Comparison of ENCODE assay signal across 8 mouse cellular contexts in the genomic region with DNA sequence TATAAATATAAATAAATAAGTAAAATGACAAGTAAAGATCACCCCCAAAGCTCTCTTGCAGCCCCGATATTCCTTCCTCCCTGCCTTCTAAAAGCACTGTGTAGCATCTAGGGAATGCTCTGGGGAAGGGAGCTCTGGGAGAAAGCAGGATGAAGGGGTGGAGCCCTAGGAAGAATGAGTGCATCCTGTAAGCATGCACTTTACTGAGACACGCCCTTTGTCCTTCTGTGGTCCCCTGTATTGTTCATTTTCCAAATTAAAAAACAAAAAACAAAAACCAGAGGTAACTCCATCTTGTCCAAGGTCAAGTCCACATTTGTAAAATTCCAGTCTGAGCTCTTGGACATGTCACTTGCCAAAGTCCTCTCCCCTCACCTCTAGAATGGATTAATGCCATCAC. TPM values are rescaled to one million over a fixed set of nuclear protein-coding genes. Genes with fewer than 3 reads are reported as not detected.
DNase-seq lines count a peak whose midpoint lies in the region; ATAC-seq and TF ChIP-seq lines count a peak whose summit lies in the region.

No protein-coding gene starts in this region.

- ATAC-seq in kidney, embryonic 14.5 days (ENCODE audit: low FRiP score, low TSS enrichment), result no peak
- ATAC-seq in hindbrain, embryonic 16.5 days, result no peak
- no peak for ATAC-seq in midbrain, embryonic 16.5 days

- H3K36me3 ChIP-seq in kidney, embryonic 14.5 days (ENCODE audit: control insufficient read depth, insufficient read depth, low read length), result peaks cover 39% of the 10 kb centered on the region
- H3K36me3 ChIP-seq in hindbrain, embryonic 16.5 days (ENCODE audit: control insufficient read depth, insufficient read depth, low read length), result peaks cover 30% of the 10 kb centered on the region
- peaks cover 20% of the 10 kb centered on the region for H3K36me3 ChIP-seq in midbrain, embryonic 16.5 days (ENCODE audit: control insufficient read depth, insufficient read depth, low read length)

- peak overlapping the region; percentile 88; the same call in 1 of the 2 replicates for H3K9ac ChIP-seq in kidney, embryonic 14.5 days (ENCODE audit: low read depth, low read length)
- H3K9ac ChIP-seq in hindbrain, embryonic 16.5 days (ENCODE audit: low read depth, low read length), result peak overlapping the region; percentile 90
- H3K9ac ChIP-seq in midbrain, embryonic 16.5 days (ENCODE audit: low read depth, low read length), result peak overlapping the region; percentile 71

- intact Hi-C loops in left cerebral cortex, postnatal 14 days (cut with DNase I), result loop anchor here (5.0 kb wide), 1 partner anchor 38 kb away; no protein-coding TSS in a partner anchor

- H3K4me2 ChIP-seq in kidney, embryonic 14.5 days (replicated peaks; ENCODE audit: low read depth, low read length), result peak overlapping the region; percentile 90
- peak overlapping the region; percentile 79 for H3K4me2 ChIP-seq in hindbrain, embryonic 16.5 days (ENCODE audit: low read length)
- H3K4me2 ChIP-seq in midbrain, embryonic 16.5 days (ENCODE audit: low read length), result peak overlapping the region; percentile 92

- no peaks in the 10 kb centered on the region for H3K27me3 ChIP-seq in kidney, embryonic 14.5 days (ENCODE audit: control insufficient read depth, insufficient read depth, low read length)
- H3K27me3 ChIP-seq in hindbrain, embryonic 16.5 days (replicated peaks; ENCODE audit: control insufficient read depth, insufficient read depth, low read length), result no peaks in the 10 kb centered on the region
- H3K27me3 ChIP-seq in midbrain, embryonic 16.5 days (ENCODE audit: control insufficient read depth, insufficient read depth, low read depth, low read length), result no peaks in the 10 kb centered on the region

- TF ChIP-seq CTCF in bone marrow macrophage, adult 2 months (IDR thresholded peaks at IDR 0.05; ENCODE audit: low read depth, low read length), result no peak

- peak overlapping the region; percentile 78 for H3K4me3 ChIP-seq in kidney, embryonic 14.5 days (ENCODE audit: low read length)
- H3K4me3 ChIP-seq in bone marrow macrophage, adult 2 months (ENCODE audit: insufficient read depth, low read length), result peak overlapping the region; percentile 91
- H3K4me3 ChIP-seq in hindbrain, embryonic 16.5 days (ENCODE audit: low read length), result peak overlapping the region; percentile 91
- peak overlapping the region; percentile 87 for H3K4me3 ChIP-seq in midbrain, embryonic 16.5 days (ENCODE audit: low read depth, low read length)

- WGBS in kidney, embryonic 14.5 days, result 79% methylated on average over 2 of the region's 2 CpGs
- WGBS in hindbrain, embryonic 16.5 days, result 69% methylated on average over 2 of the region's 2 CpGs
- 66% methylated on average over 2 of the region's 2 CpGs for WGBS in midbrain, embryonic 16.5 days

- H3K27ac ChIP-seq in kidney, embryonic 14.5 days (ENCODE audit: low read depth, low read length), result no peak overlapping the region
- peak overlapping the region; percentile 97 for H3K27ac ChIP-seq in bone marrow macrophage, adult 2 months (ENCODE audit: insufficient read depth, low read depth, low read length)
- H3K27ac ChIP-seq in hindbrain, embryonic 16.5 days (ENCODE audit: low read depth, low read length), result no peak overlapping the region
- H3K27ac ChIP-seq in midbrain, embryonic 16.5 days (ENCODE audit: low read length), result peak overlapping the region; percentile 89; the same call in 1 of the 2 replicates

- no peaks in the 10 kb centered on the region for H3K9me3 ChIP-seq in kidney, embryonic 14.5 days (ENCODE audit: control insufficient read depth, low read length)
- H3K9me3 ChIP-seq in hindbrain, embryonic 16.5 days (ENCODE audit: control insufficient read depth, low read length), result no peaks in the 10 kb centered on the region
- H3K9me3 ChIP-seq in midbrain, embryonic 16.5 days (replicated peaks; ENCODE audit: control insufficient read depth, low read length, poor library complexity, severe bottlenecking), result no peaks in the 10 kb centered on the region

- H3K4me1 ChIP-seq in kidney, embryonic 14.5 days (ENCODE audit: control insufficient read depth, insufficient read depth, low read length), result peaks cover 17% of the 10 kb centered on the region; the same call in 1 of the 2 replicates
- peaks cover 16% of the 10 kb centered on the region for H3K4me1 ChIP-seq in bone marrow macrophage, adult 2 months (ENCODE audit: control insufficient read depth, insufficient read depth, low read length)
- H3K4me1 ChIP-seq in hindbrain, embryonic 16.5 days (ENCODE audit: control insufficient read depth, insufficient read depth, low read depth, low read length), result peaks cover 18% of the 10 kb centered on the region
- peaks cover 19% of the 10 kb centered on the region for H3K4me1 ChIP-seq in midbrain, embryonic 16.5 days (ENCODE audit: control insufficient read depth, insufficient read depth, low read length)

- TF ChIP-seq POLR2A in bone marrow macrophage, adult 2 months (IDR thresholded peaks at IDR 0.05; ENCODE audit: borderline replicate concordance, low read depth, low read length), result no peak

- DNase-seq in kidney, postnatal 14 days, result no peak
- DNase-seq in layer of hippocampus, adult 8-10 months (ENCODE audit: low spot score in 2 of 2), result no peak
- no peak for DNase-seq in left cerebral cortex, postnatal 14 days (ENCODE audit: low spot score in 2 of 2)
- no peak for DNase-seq in retina, embryonic 14.5 days (ENCODE audit: low spot score)

RNA-seq across cellular contexts. Expression of gene Otub1, which starts 1.2 kb away (rescaled TPM):
- 237 and 255 TPM in 2 replicates for polyA plus RNA-seq in kidney, embryonic 14.5 days (2014; fragmentation: Nextera tagmentation; extraction: Ambion mirVana)
- polyA plus RNA-seq in bone marrow macrophage, adult 2 months (2012; ENCODE audit: insufficient read depth, insufficient read length, missing spikeins), result 88.1 and 91.4 TPM in 2 replicates
- 246 and 249 TPM in 2 replicates for polyA plus RNA-seq in hindbrain, embryonic 16.5 days (2015; fragmentation: Nextera tagmentation; extraction: Ambion mirVana)
- polyA plus RNA-seq in midbrain, embryonic 16.5 days (2015; fragmentation: Nextera tagmentation; extraction: Ambion mirVana), result 235 and 240 TPM in 2 replicates
- 100 to 1,000 TPM; 277 to 297 (median 291) TPM for total RNA-seq in layer of hippocampus, adult 8-10 months (2022)
- total RNA-seq in left cerebral cortex, postnatal 14 days (2021), result 100 to 1,000 TPM; 268 to 271 TPM

RNA-seq across cellular contexts. Expression of gene Cox8a, which starts 12.5 kb away (rescaled TPM):
- 1,171 and 1,487 TPM in 2 replicates for polyA plus RNA-seq in kidney, embryonic 14.5 days (2014; fragmentation: Nextera tagmentation; extraction: Ambion mirVana)
- polyA plus RNA-seq in bone marrow macrophage, adult 2 months (2012; ENCODE audit: insufficient read depth, insufficient read length, missing spikeins), result 562 and 638 TPM in 2 replicates
- 1,071 and 1,270 TPM in 2 replicates for polyA plus RNA-seq in hindbrain, embryonic 16.5 days (2015; fragmentation: Nextera tagmentation; extraction: Ambion mirVana)
- 837 and 884 TPM in 2 replicates for polyA plus RNA-seq in midbrain, embryonic 16.5 days (2015; fragmentation: Nextera tagmentation; extraction: Ambion mirVana)
- total RNA-seq in layer of hippocampus, adult 8-10 months (2022), result 1,000 to 10,000 TPM; 1,017 to 1,089 (median 1,062) TPM
- total RNA-seq in left cerebral cortex, postnatal 14 days (2021), result 1,000 to 10,000 TPM; 1,118 to 1,183 TPM

RNA-seq across cellular contexts. Expression of gene Naa40, which starts 36.1 kb away (rescaled TPM):
- polyA plus RNA-seq in kidney, embryonic 14.5 days (2014; fragmentation: Nextera tagmentation; extraction: Ambion mirVana), result 57.8 and 90.7 TPM in 2 replicates
- 26.0 and 27.4 TPM in 2 replicates for polyA plus RNA-seq in bone marrow macrophage, adult 2 months (2012; ENCODE audit: insufficient read depth, insufficient read length, missing spikeins)
- 60.6 and 66.9 TPM in 2 replicates for polyA plus RNA-seq in hindbrain, embryonic 16.5 days (2015; fragmentation: Nextera tagmentation; extraction: Ambion mirVana)
- polyA plus RNA-seq in midbrain, embryonic 16.5 days (2015; fragmentation: Nextera tagmentation; extraction: Ambion mirVana), result 68.1 and 69.6 TPM in 2 replicates
- total RNA-seq in layer of hippocampus, adult 8-10 months (2022), result 10 to 100 TPM; 34.6 to 44.2 (median 36.6) TPM
- 10 to 100 TPM; 34.4 to 35.7 TPM for total RNA-seq in left cerebral cortex, postnatal 14 days (2021)

Comparison
In these comparisons a context has a peak if more than half of its experiments do, and no peak if none do; other contexts are left out.
1. H3K27ac ChIP-seq: peak in bone marrow macrophage, adult 2 months (single experiment) and midbrain, embryonic 16.5 days (single experiment); none in kidney, embryonic 14.5 days (single experiment) and hindbrain, embryonic 16.5 days (single experiment).
2. Peak in every context shown above with its lines, with median percentiles within 50 percentile points of each other: H3K4me2 ChIP-seq, H3K4me3 ChIP-seq and H3K9ac ChIP-seq.